Mouse (Mus musculus) fat pad, adult 2 months (tissue): Measurements from ENCODE around the gene Hras.

Source experiments
- DNase-seq: peaks from one replicate; pipeline ENCODE4 v3.0.0-alpha.2; 2011; ENCODE audit warnings: low read depth, low spot score; ENCODE audit errors: extremely low read depth

Gene Hras

GRCm38 (mm10) chr7:141214310-141214709 lies 20.5 kb upstream of the Hras start:
- DNase-seq = no peak

GRCm38 (mm10) chr7:141213605-141214235 lies 19.9 kb upstream of the Hras start, which contains the start of gene Lmntd2:
Gene Lmntd2 (minus strand): TSS chr7:141214080.
- no peak for DNase-seq

- no peak for DNase-seq
Measured at GRCm38 (mm10) chr7:141213133-141213532, 19.3 kb upstream of the Hras start.

- no peak for DNase-seq
Measured at GRCm38 (mm10) chr7:141210606-141211131, 16.9 kb upstream of the Hras start.

GRCm38 (mm10) chr7:141210137-141210536 lies 16.3 kb upstream of the Hras start:
- DNase-seq = no peak

- DNase-seq = no peak
Measured at GRCm38 (mm10) chr7:141209526-141209925, 15.7 kb upstream of the Hras start.

GRCm38 (mm10) chr7:141206182-141206937 lies 12.6 kb upstream of the Hras start:
- DNase-seq = no peak

- no peak for DNase-seq
Measured at GRCm38 (mm10) chr7:141205504-141205903, 11.7 kb upstream of the Hras start.

GRCm38 (mm10) chr7:141204546-141204945 lies 10.7 kb upstream of the Hras start:
- no peak for DNase-seq

GRCm38 (mm10) chr7:141198121-141198520 lies 4.3 kb upstream of the Hras start:
- no peak for DNase-seq

GRCm38 (mm10) chr7:141196619-141197282 lies 2.9 kb upstream of the Hras start:
- no peak for DNase-seq

GRCm38 (mm10) chr7:141195754-141196153 lies 1.9 kb upstream of the Hras start:
- DNase-seq = no peak

GRCm38 (mm10) chr7:141194830-141195229 lies 1.0 kb upstream of the Hras start:
- no peak for DNase-seq

- DNase-seq = no peak
Measured at GRCm38 (mm10) chr7:141194409-141194808, 604 bp upstream of the Hras start.

- DNase-seq = no peak
Measured at GRCm38 (mm10) chr7:141193348-141193856, 403 bp downstream of the Hras start.

- no peak for DNase-seq
Measured at GRCm38 (mm10) chr7:141192776-141193347, 943 bp downstream of the Hras start.

GRCm38 (mm10) chr7:141191796-141192685 lies 1.8 kb downstream of the Hras start:
- no peak for DNase-seq

- DNase-seq = no peak
Measured at GRCm38 (mm10) chr7:141191036-141191435, 2.8 kb downstream of the Hras start.

- DNase-seq = no peak
Measured at GRCm38 (mm10) chr7:141190220-141190619, 3.6 kb downstream of the Hras start.

GRCm38 (mm10) chr7:141188733-141189132 lies 5.1 kb downstream of the Hras start:
- DNase-seq = no peak
